Comparison of ENCODE assay signal across 25 mouse cellular contexts in the genomic region with DNA sequence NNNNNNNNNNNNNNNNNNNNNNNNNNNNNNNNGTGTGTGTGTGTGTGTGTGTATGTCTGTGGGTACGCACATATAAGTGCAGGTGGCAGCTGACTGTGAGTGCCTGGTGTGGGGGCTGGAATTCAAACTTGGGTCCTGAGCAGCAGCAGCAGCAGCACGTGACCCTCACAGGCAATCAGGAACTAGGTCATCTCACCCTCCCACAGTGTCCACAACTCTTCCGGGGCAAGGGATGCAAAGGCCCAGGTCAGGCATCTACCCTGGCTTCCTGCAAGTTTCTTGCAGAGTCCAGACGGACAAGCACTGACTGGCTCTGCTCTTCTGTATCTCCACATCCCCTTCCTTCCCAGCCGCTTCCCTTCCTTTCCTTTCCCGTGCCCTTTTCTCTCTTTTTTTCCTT.
DNase-seq lines count a peak whose midpoint lies in the region; ATAC-seq and TF ChIP-seq lines count a peak whose summit lies in the region.
"Had no signal": no experiment of that assay in that cellular context is flagged by ENCODE, and none has a peak within 500 bp of the region (broad histone marks: within the 10 kb centered on the region; RNA-seq: fewer than 3 reads in every experiment).

No protein-coding gene starts in this region.

- H3K27me3 ChIP-seq in kidney, embryonic 16.5 days (ENCODE audit: insufficient read depth, low read length), result no peaks in the 10 kb centered on the region; the same call in 1 of the 2 replicates
- H3K27me3 ChIP-seq in liver, postnatal 0 days (ENCODE audit: insufficient read depth, low read length), result no peaks in the 10 kb centered on the region
- no peaks in the 10 kb centered on the region; the same call in 1 of the 2 replicates for H3K27me3 ChIP-seq in liver, embryonic 11.5 days (replicated peaks; ENCODE audit: control insufficient read depth, insufficient read depth, low read length)
- H3K27me3 ChIP-seq in limb, embryonic 10.5 days (ENCODE audit: low read depth, poor library complexity, severe bottlenecking), result 0 out of 2 replicates have a peak, but pooled peaks cover 4% of the 10 kb centered on the region
- H3K27me3 ChIP-seq: embryonic facial prominence, embryonic 12.5 days; intestine, embryonic 15.5 days; limb, embryonic 15.5 days; neural tube, embryonic 15.5 days had no signal

- peak; percentile 33 for DNase-seq in kidney, adult 11 months
- no peak for DNase-seq in liver, postnatal 0 days
- no peak for DNase-seq in liver, embryonic 11.5 days (ENCODE audit: low spot score)
- no peak for DNase-seq in limb, embryonic 10.5 days (ENCODE audit: low spot score)
- no peak for DNase-seq in layer of hippocampus, adult 11-12 months (ENCODE audit: low spot score)
- DNase-seq: adrenal gland, postnatal 14 days; cerebellum, adult 11 months; cerebellum, adult 9-10 months; cerebellum, postnatal 36 days; heart, postnatal 14 days; lung, embryonic 14.5 days; lung, postnatal 14 days; right cerebral cortex, adult 18-20 months; spleen, adult 18-20 months; thymus, postnatal 14 days had no signal

- ATAC-seq in kidney, embryonic 16.5 days (ENCODE audit: low FRiP score, low TSS enrichment), result no peak
- 0 out of 2 replicates have a peak, but pooled peaks have one; percentile 19 for ATAC-seq in liver, postnatal 0 days
- no peak for ATAC-seq in liver, embryonic 11.5 days (replicated peaks; ENCODE audit: low FRiP score)
- ATAC-seq in megakaryocyte-erythroid progenitor cell, adult 5-6 weeks (replicated peaks; ENCODE audit: low FRiP score, low TSS enrichment, poor library complexity, severe bottlenecking), result no peak
- ATAC-seq: forebrain, embryonic 14.5 days; hindbrain, postnatal 0 days; intestine, embryonic 15.5 days had no signal

- H3K9me3 ChIP-seq in kidney, embryonic 16.5 days (ENCODE audit: low read length), result no peaks in the 10 kb centered on the region
- H3K9me3 ChIP-seq in liver, postnatal 0 days (ENCODE audit: low read length), result no peaks in the 10 kb centered on the region
- no peaks in the 10 kb centered on the region for H3K9me3 ChIP-seq in liver, embryonic 11.5 days (ENCODE audit: control insufficient read depth, low read length)
- no peaks in the 10 kb centered on the region for H3K9me3 ChIP-seq in limb, embryonic 10.5 days (replicated peaks)
- H3K9me3 ChIP-seq: embryonic facial prominence, embryonic 12.5 days; intestine, embryonic 15.5 days; limb, embryonic 15.5 days; midbrain, embryonic 12.5 days; neural tube, embryonic 15.5 days had no signal

- H3K4me2 ChIP-seq in kidney, embryonic 16.5 days (replicated peaks; ENCODE audit: low read depth, low read length), result no peak overlapping the region
- H3K4me2 ChIP-seq in liver, postnatal 0 days (ENCODE audit: low read depth, low read length), result no peak overlapping the region
- H3K4me2 ChIP-seq in liver, embryonic 11.5 days, result no peak overlapping the region
- H3K4me2 ChIP-seq: embryonic facial prominence, embryonic 12.5 days; intestine, embryonic 15.5 days; limb, embryonic 15.5 days; lung, embryonic 14.5 days; midbrain, embryonic 12.5 days; neural tube, embryonic 15.5 days had no signal

- no peaks in the 10 kb centered on the region for H3K36me3 ChIP-seq in kidney, embryonic 16.5 days (ENCODE audit: insufficient read depth, low read length)
- no peaks in the 10 kb centered on the region for H3K36me3 ChIP-seq in liver, postnatal 0 days (replicated peaks; ENCODE audit: insufficient read depth, low read length)
- no peaks in the 10 kb centered on the region for H3K36me3 ChIP-seq in liver, embryonic 11.5 days (ENCODE audit: control insufficient read depth, insufficient read depth, low read length)
- no peaks in the 10 kb centered on the region for H3K36me3 ChIP-seq in limb, embryonic 10.5 days
- H3K36me3 ChIP-seq: embryonic facial prominence, embryonic 12.5 days; intestine, embryonic 15.5 days; limb, embryonic 15.5 days; midbrain, embryonic 12.5 days; neural tube, embryonic 15.5 days had no signal

- no peak overlapping the region for H3K9ac ChIP-seq in kidney, embryonic 16.5 days (replicated peaks; ENCODE audit: low read length)
- H3K9ac ChIP-seq in liver, postnatal 0 days (replicated peaks), result no peak overlapping the region
- H3K9ac ChIP-seq in liver, embryonic 11.5 days (ENCODE audit: low read depth, low read length), result no peak overlapping the region
- H3K9ac ChIP-seq: embryonic facial prominence, embryonic 12.5 days; intestine, embryonic 15.5 days; limb, embryonic 15.5 days; liver, embryonic 14.5 days; lung, embryonic 14.5 days; midbrain, embryonic 12.5 days; neural tube, embryonic 15.5 days had no signal

- H3K27ac ChIP-seq in kidney, embryonic 16.5 days (ENCODE audit: low read length), result no peak overlapping the region
- no peak overlapping the region for H3K27ac ChIP-seq in liver, postnatal 0 days (ENCODE audit: low read depth)
- H3K27ac ChIP-seq in liver, embryonic 11.5 days (ENCODE audit: low read depth, low read length), result no peak overlapping the region
- peak overlapping the region; percentile 79 for H3K27ac ChIP-seq in limb, embryonic 10.5 days
- H3K27ac ChIP-seq: embryonic facial prominence, embryonic 12.5 days; hindbrain, postnatal 0 days; intestine, embryonic 15.5 days; limb, embryonic 15.5 days; liver, embryonic 14.5 days; midbrain, embryonic 12.5 days; neural tube, embryonic 15.5 days had no signal

- WGBS in kidney, embryonic 16.5 days, result 53% methylated on average over 6 of the region's 6 CpGs
- 60% methylated on average over 6 of the region's 6 CpGs for WGBS in liver, postnatal 0 days (ENCODE audit: insufficient replicate concordance)
- 54% methylated on average over 6 of the region's 6 CpGs for WGBS in liver, embryonic 11.5 days
- WGBS in limb, embryonic 10.5 days, result 62% methylated on average over 6 of the region's 6 CpGs

- peaks cover 46% of the 10 kb centered on the region for H3K4me1 ChIP-seq in kidney, embryonic 16.5 days (ENCODE audit: insufficient read depth, low read length)
- H3K4me1 ChIP-seq in liver, postnatal 0 days (ENCODE audit: insufficient read depth), result no peaks in the 10 kb centered on the region
- peaks cover 4% of the 10 kb centered on the region for H3K4me1 ChIP-seq in liver, embryonic 11.5 days (replicated peaks; ENCODE audit: control insufficient read depth, insufficient read depth, low read length)
- H3K4me1 ChIP-seq in limb, embryonic 10.5 days, result peaks cover 92% of the 10 kb centered on the region

- no peak overlapping the region for H3K4me3 ChIP-seq in kidney, embryonic 16.5 days (ENCODE audit: low read length)
- no peak overlapping the region for H3K4me3 ChIP-seq in liver, postnatal 0 days (ENCODE audit: low read depth, low read length)
- no peak overlapping the region for H3K4me3 ChIP-seq in liver, embryonic 11.5 days (ENCODE audit: low read depth, low read length)
- H3K4me3 ChIP-seq in limb, embryonic 10.5 days, result no peak overlapping the region
- H3K4me3 ChIP-seq: embryonic facial prominence, embryonic 12.5 days; intestine, embryonic 15.5 days; limb, embryonic 15.5 days; midbrain, embryonic 12.5 days; neural tube, embryonic 15.5 days had no signal

- no peak for TF ChIP-seq EP300 in liver, postnatal 0 days (IDR thresholded peaks at IDR 0.05; ENCODE audit: low read depth)

- TF ChIP-seq CTCF in liver, postnatal 0 days (IDR thresholded peaks at IDR 0.05; ENCODE audit: low read depth), result no peak
